Mouse (Mus musculus) gastrocnemius, adult 8-10 months (tissue): Measurements from ENCODE around the gene Cd40lg. TPM values are rescaled to one million over a fixed set of nuclear protein-coding genes. Genes with fewer than 3 reads are reported as not detected.
A peak's percentile ranks its signal among the peaks of the same experiment; 100 is the strongest.

Experiments used
- DNase-seq, 2 experiments: peaks; one replicate each; pipeline ENCODE4 v3.0.0; 2022; ENCODE audit warnings: low spot score in 2 of 2
- total RNA-seq, 4 experiments: library from RNA; stranded (reverse); gene quantifications; 2 replicates each; pipeline ENCODE4 v1.2.4; 2022

Cd40lg gene
- not detected for total RNA-seq

- no peak for DNase-seq
Observed at GRCm38 (mm10) chrX:57211876-57212275, at the start of gene Cd40lg. TSS of gene Cd40lg (plus strand) at chrX:57212143.

DNA sequence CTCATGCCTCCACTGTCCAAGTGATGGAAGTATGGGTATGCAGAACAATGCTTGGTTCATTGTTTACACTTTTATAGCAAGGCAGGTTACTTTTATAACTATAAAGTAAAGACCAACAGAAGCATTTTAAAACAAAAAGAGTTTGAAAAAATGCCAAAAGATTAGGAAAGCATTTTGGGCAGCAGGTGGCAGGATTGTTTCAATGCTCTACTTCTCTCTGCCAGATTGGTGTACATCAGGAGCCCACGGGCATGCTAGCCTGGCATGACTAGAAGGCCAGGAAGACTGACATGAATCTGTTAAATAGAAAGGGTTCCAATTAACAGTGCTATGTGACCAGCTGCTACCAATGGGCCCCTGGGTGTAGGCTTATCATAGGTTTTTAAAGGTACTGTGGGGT lies 45.4 kb upstream of the Cd40lg start:
- no peak for DNase-seq

DNA sequence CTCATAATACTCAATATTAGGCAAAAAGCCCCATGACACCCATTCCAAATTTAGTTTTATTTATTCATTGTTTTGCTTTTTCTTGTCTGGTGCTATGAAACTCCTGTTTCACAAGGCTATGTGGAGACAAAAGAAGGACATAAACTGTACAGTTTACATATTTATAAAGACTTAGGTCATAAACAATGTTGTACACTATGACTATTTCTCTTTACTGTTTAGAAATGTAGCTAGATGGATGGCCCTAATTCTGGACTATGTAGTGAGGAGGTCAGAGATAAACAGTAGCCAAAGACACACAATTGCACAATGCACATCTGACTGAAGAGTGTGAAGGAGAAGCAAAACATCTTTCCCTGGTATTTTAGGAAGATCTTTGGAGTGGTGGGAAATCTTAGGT lies 40.7 kb upstream of the Cd40lg start:
- DNase-seq: no peak

- DNase-seq: no peak
Observed at GRCm38 (mm10) chrX:57177225-57177779, 34.6 kb upstream of the Cd40lg start.

- DNase-seq: no peak
Observed at GRCm38 (mm10) chrX:57182470-57182869, 29.5 kb upstream of the Cd40lg start.

- DNase-seq: no peak
Observed at GRCm38 (mm10) chrX:57183359-57183758, 28.6 kb upstream of the Cd40lg start.

GRCm38 (mm10) chrX:57187301-57187700 lies 24.6 kb upstream of the Cd40lg start:
- no peak for DNase-seq

- DNase-seq: no peak
Observed at GRCm38 (mm10) chrX:57189335-57189734, 22.6 kb upstream of the Cd40lg start.

GRCm38 (mm10) chrX:57196319-57196718 lies 15.6 kb upstream of the Cd40lg start:
- no peak for DNase-seq

GRCm38 (mm10) chrX:57198036-57198435 lies 13.9 kb upstream of the Cd40lg start:
- DNase-seq: no peak

- DNase-seq: no peak
Observed at GRCm38 (mm10) chrX:57200397-57200796, 11.5 kb upstream of the Cd40lg start.

- no peak for DNase-seq
Observed at GRCm38 (mm10) chrX:57210591-57210990, 1.4 kb upstream of the Cd40lg start.

DNA sequence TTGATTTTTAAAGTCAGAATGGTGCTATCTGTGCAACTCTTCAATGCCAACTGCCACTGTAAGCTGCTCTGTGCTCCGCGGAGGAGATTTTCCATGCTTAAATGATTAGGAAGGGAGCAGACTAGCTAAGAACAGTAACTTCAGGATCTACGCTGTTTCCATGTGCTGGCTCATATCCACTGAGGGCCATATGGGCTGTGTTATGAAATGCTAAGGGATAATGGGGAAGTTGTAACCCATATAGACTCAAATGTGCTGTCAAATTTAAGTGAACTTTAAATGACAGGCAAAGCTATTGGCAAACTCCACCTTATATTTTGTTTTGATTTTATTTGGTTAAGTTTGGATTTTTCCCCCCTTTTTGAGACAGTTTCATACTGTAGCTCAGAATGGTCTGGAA lies 919 bp downstream of the Cd40lg start:
- DNase-seq: no peak

GRCm38 (mm10) chrX:57215495-57215894 lies 3.6 kb downstream of the Cd40lg start:
- DNase-seq: no peak

- DNase-seq: no peak
Observed at GRCm38 (mm10) chrX:57216271-57216670, 4.3 kb downstream of the Cd40lg start.

DNA sequence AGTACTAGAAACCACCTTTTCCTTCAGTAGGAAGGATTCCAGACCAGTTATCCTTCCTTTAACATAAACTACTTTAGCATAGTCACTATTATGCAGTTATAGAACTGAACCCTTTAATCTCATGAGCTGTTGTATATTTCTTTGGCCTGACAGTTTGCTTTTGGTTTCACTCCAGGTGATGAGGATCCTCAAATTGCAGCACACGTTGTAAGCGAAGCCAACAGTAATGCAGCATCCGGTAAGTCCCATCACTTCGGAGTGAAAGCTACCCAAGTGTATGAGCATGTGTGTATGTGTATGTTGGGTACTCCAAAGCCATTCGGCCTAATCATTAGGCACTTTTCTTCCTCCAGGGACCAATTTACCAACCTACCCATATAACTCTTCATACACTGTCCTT lies 7.6 kb downstream of the Cd40lg start:
- no peak for DNase-seq

GRCm38 (mm10) chrX:57221881-57222280 lies 9.9 kb downstream of the Cd40lg start:
- DNase-seq: no peak

- DNase-seq: peak in 1 of 2 experiments; percentile 2
Observed at GRCm38 (mm10) chrX:57223301-57223700, 11.4 kb downstream of the Cd40lg start.

DNA sequence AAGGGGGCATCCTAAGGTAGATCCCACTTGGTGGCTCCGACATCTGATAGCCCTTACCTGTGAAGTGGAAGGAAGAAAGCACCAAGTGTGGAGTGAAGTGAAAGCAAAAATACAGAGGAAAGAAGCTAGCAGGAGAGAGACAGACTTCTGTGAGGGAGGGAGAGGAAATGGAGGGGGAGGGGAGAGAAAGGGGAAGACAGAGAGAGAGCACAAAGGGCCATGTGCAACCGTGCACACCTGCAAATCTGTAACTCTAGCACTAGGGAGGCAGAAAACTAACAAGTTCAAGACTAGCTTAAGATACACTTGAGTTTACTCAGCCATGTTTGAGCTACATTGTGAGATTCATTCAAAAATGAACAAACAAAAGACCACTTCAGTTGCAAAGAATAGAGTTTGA lies 16.2 kb downstream of the Cd40lg start:
- DNase-seq: no peak

- no peak for DNase-seq
Observed at GRCm38 (mm10) chrX:57233596-57233995, 21.7 kb downstream of the Cd40lg start.

DNA sequence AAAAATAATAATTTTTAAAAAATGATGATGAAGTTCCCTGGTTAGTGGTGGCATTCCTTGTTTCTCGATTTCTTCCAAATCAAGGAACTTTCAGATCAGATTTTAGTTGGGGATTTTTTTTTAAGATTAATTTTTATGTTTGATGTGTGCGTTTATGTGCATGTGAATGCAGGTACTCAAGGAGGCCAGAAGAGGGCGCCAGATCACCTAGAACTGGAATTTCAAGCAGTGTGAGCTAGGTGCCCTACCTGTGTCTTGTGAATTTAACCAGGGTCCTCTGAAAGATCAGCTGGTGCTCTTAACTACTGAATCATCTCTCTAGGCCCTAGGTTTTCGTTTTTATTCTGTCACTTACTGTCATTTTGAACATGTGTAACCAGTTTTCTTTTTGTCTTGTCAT lies 24.0 kb downstream of the Cd40lg start:
- no peak for DNase-seq

GRCm38 (mm10) chrX:57238572-57238971 lies 26.6 kb downstream of the Cd40lg start:
- DNase-seq: no peak

DNA sequence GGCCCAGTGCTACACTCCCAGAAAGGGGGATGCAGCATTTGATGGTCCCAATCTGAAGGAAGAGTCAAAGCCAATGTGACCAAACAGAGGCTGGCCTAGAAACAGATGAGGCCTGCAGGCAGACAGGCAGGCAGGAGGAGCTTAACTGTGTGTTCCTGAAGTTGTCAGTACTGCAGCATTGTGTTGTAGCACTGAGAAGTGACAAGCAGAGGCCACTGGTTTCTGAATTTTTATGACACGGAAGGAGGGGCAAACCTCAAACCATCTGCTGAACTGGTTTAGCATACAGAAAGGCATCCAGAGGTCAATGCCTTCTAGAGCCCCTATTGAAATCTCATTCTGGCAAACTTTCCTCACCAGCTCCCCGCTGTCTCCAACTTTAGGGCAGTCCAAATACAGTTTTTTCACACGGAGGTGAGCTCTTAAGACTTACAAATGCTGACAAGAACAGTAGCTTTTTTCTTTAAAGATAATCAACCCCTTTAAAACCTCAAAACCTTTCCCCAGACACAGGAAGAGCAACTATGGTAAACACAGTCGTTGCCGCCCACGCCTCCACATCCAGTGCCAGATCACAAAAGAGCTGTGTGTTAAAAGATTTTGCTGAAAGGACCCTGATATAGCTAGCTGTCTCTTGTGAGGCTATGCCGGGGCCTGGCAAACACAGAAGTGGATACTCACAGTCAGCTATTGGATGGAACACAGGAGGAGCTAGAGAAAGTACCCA lies 41.5 kb downstream of the Cd40lg start:
- DNase-seq: no peak
